Mouse (Mus musculus): ENCODE results near the gene Zfp513. TPM values are rescaled to one million over a fixed set of nuclear protein-coding genes. Genes with fewer than 3 reads are reported as not detected.
A peak's percentile ranks its signal among the peaks of the same experiment; 100 is the strongest.

The Zfp513 gene
- polyA plus RNA-seq, 1 experiment from 2014 or later: 2.6 TPM

- no peak overlapping the region for H3K9ac ChIP-seq (ENCODE audit: low read depth, low read length)
- no peak overlapping the region for H3K4me3 ChIP-seq (ENCODE audit: low read depth, low read length)
- no peaks in the 10 kb centered on the region for H3K27me3 ChIP-seq (ENCODE audit: control insufficient read depth, insufficient read depth, low read depth, low read length)
- H3K36me3 ChIP-seq (ENCODE audit: control insufficient read depth, insufficient read depth): peaks cover 28% of the 10 kb centered on the region
- ATAC-seq (ENCODE audit: low read depth): no peak
- H3K4me2 ChIP-seq (ENCODE audit: low read depth, low read length): no peak overlapping the region
- no peaks in the 10 kb centered on the region for H3K9me3 ChIP-seq (replicated peaks; ENCODE audit: control insufficient read depth, low read length)
- 64% methylated on average over 4 of the region's 4 CpGs for WGBS (ENCODE audit: insufficient replicate concordance)
- no peak overlapping the region for H3K27ac ChIP-seq (ENCODE audit: low read length)
- H3K4me1 ChIP-seq (ENCODE audit: control insufficient read depth, low read depth, low read length): peaks cover 20% of the 10 kb centered on the region
Observed at GRCm38 (mm10) chr5:31188223-31188840, 13.8 kb downstream of the Zfp513 start.

- Histone ChIP-seq H3K36me3 (ENCODE audit: control insufficient read depth, insufficient read depth) (peaks cover 10% of the 10 kb centered on the region), H3K9ac (ENCODE audit: low read depth, low read length) (no peak overlapping the region; the same call in 1 of the 2 replicates), H3K4me3 (ENCODE audit: low read depth, low read length) (no peak overlapping the region), H3K4me2 (ENCODE audit: low read depth, low read length) (no peak overlapping the region), H3K4me1 (ENCODE audit: control insufficient read depth, low read depth, low read length) (peaks cover 20% of the 10 kb centered on the region), H3K27ac (ENCODE audit: low read length) (peak overlapping the region; percentile 75), H3K9me3 (replicated peaks; ENCODE audit: control insufficient read depth, low read length) (no peaks in the 10 kb centered on the region), H3K27me3 (ENCODE audit: control insufficient read depth, insufficient read depth, low read depth, low read length) (no peaks in the 10 kb centered on the region)
- peak; percentile 40 for ATAC-seq (ENCODE audit: low read depth)
- WGBS (ENCODE audit: insufficient replicate concordance): 16% methylated on average over 4 of the region's 4 CpGs
Observed at GRCm38 (mm10) chr5:31183678-31184077, 18.4 kb downstream of the Zfp513 start.

- ATAC-seq (ENCODE audit: low read depth): no peak
- no peak overlapping the region for H3K9ac ChIP-seq (ENCODE audit: low read depth, low read length)
- no peak overlapping the region for H3K4me2 ChIP-seq (ENCODE audit: low read depth, low read length)
- 88% methylated on average over 9 of the region's 9 CpGs for WGBS (ENCODE audit: insufficient replicate concordance)
- H3K4me3 ChIP-seq (ENCODE audit: low read depth, low read length): no peak overlapping the region
- H3K4me1 ChIP-seq (ENCODE audit: control insufficient read depth, low read depth, low read length): peaks cover 24% of the 10 kb centered on the region
- no peaks in the 10 kb centered on the region for H3K9me3 ChIP-seq (replicated peaks; ENCODE audit: control insufficient read depth, low read length)
- no peaks in the 10 kb centered on the region for H3K27me3 ChIP-seq (ENCODE audit: control insufficient read depth, insufficient read depth, low read depth, low read length)
- no peaks in the 10 kb centered on the region for H3K36me3 ChIP-seq (ENCODE audit: control insufficient read depth, insufficient read depth)
- H3K27ac ChIP-seq (ENCODE audit: low read length): no peak overlapping the region
Observed at GRCm38 (mm10) chr5:31181183-31181770, 20.8 kb downstream of the Zfp513 start.

GRCm38 (mm10) chr5:31179766-31180630, 22.1 kb downstream of the Zfp513 start, which contains the start of the genes Gm29609 and Gtf3c2:
TSS of gene Gm29609 (minus strand) at chr5:31179911.
TSS of gene Gtf3c2 (minus strand) at chr5:31180144.
- under 1% methylated on average over 59 of the region's 59 CpGs for WGBS (ENCODE audit: insufficient replicate concordance)
- Histone ChIP-seq H3K27ac (ENCODE audit: low read length) (peak within 1 kb of the TSS; percentile 99), H3K9ac (ENCODE audit: low read depth, low read length) (peak within 1 kb of the TSS; percentile 63), H3K9me3 (replicated peaks; ENCODE audit: control insufficient read depth, low read length) (no peaks in the 10 kb centered on the region), H3K4me2 (ENCODE audit: low read depth, low read length) (peak within 1 kb of the TSS; percentile 85), H3K27me3 (ENCODE audit: control insufficient read depth, insufficient read depth, low read depth, low read length) (no peaks in the 10 kb centered on the region), H3K36me3 (ENCODE audit: control insufficient read depth, insufficient read depth) (no peaks in the 10 kb centered on the region), H3K4me1 (ENCODE audit: control insufficient read depth, low read depth, low read length) (peaks cover 20% of the 10 kb centered on the region), H3K4me3 (ENCODE audit: low read depth, low read length) (peak within 1 kb of the TSS; percentile 96)
- ATAC-seq (ENCODE audit: low read depth): peak; percentile 87

- WGBS (ENCODE audit: insufficient replicate concordance): 0% methylated on average over 25 of the region's 25 CpGs
- peak; percentile 44 for ATAC-seq (ENCODE audit: low read depth)
- no peaks in the 10 kb centered on the region for H3K9me3 ChIP-seq (replicated peaks; ENCODE audit: control insufficient read depth, low read length)
- H3K27ac ChIP-seq (ENCODE audit: low read length): peak overlapping the region; percentile 99
- peaks cover 19% of the 10 kb centered on the region for H3K4me1 ChIP-seq (ENCODE audit: control insufficient read depth, low read depth, low read length)
- peak overlapping the region; percentile 85 for H3K4me2 ChIP-seq (ENCODE audit: low read depth, low read length)
- H3K27me3 ChIP-seq (ENCODE audit: control insufficient read depth, insufficient read depth, low read depth, low read length): no peaks in the 10 kb centered on the region
- peak overlapping the region; percentile 96 for H3K4me3 ChIP-seq (ENCODE audit: low read depth, low read length)
- no peaks in the 10 kb centered on the region; the same call in 1 of the 2 replicates for H3K36me3 ChIP-seq (ENCODE audit: control insufficient read depth, insufficient read depth)
- H3K9ac ChIP-seq (ENCODE audit: low read depth, low read length): peak overlapping the region; percentile 63
Observed at GRCm38 (mm10) chr5:31179301-31179765, 22.8 kb downstream of the Zfp513 start.

GRCm38 (mm10) chr5:31168630-31169029, 33.5 kb downstream of the Zfp513 start:
- no peak for ATAC-seq (ENCODE audit: low read depth)
- Histone ChIP-seq H3K9me3 (replicated peaks; ENCODE audit: control insufficient read depth, low read length) (no peaks in the 10 kb centered on the region), H3K9ac (ENCODE audit: low read depth, low read length) (no peak overlapping the region), H3K27ac (ENCODE audit: low read length) (no peak overlapping the region), H3K4me3 (ENCODE audit: low read depth, low read length) (no peak overlapping the region), H3K27me3 (ENCODE audit: control insufficient read depth, insufficient read depth, low read depth, low read length) (no peaks in the 10 kb centered on the region), H3K4me1 (ENCODE audit: control insufficient read depth, low read depth, low read length) (no peaks in the 10 kb centered on the region; the same call in 1 of the 2 replicates), H3K36me3 (ENCODE audit: control insufficient read depth, insufficient read depth) (peaks cover 80% of the 10 kb centered on the region), H3K4me2 (ENCODE audit: low read depth, low read length) (no peak overlapping the region)
- 86% methylated on average over 4 of the region's 4 CpGs for WGBS (ENCODE audit: insufficient replicate concordance)

GRCm38 (mm10) chr5:31164878-31165277, 37.2 kb downstream of the Zfp513 start:
- ATAC-seq (ENCODE audit: low read depth): peak; percentile 62; the same call in 1 of the 2 replicates
- WGBS (ENCODE audit: insufficient replicate concordance): 57% methylated on average over 1 of the region's 1 CpGs
- H3K4me2 ChIP-seq (ENCODE audit: low read depth, low read length): no peak overlapping the region
- H3K9me3 ChIP-seq (replicated peaks; ENCODE audit: control insufficient read depth, low read length): no peaks in the 10 kb centered on the region
- H3K9ac ChIP-seq (ENCODE audit: low read depth, low read length): no peak overlapping the region
- H3K36me3 ChIP-seq (ENCODE audit: control insufficient read depth, insufficient read depth): peaks cover 65% of the 10 kb centered on the region
- no peaks in the 10 kb centered on the region for H3K27me3 ChIP-seq (ENCODE audit: control insufficient read depth, insufficient read depth, low read depth, low read length)
- H3K4me1 ChIP-seq (ENCODE audit: control insufficient read depth, low read depth, low read length): peaks cover 3% of the 10 kb centered on the region
- no peak overlapping the region for H3K27ac ChIP-seq (ENCODE audit: low read length)
- H3K4me3 ChIP-seq (ENCODE audit: low read depth, low read length): no peak overlapping the region

GRCm38 (mm10) chr5:31162462-31162861, 39.6 kb downstream of the Zfp513 start:
- Histone ChIP-seq H3K4me3 (ENCODE audit: low read depth, low read length) (no peak overlapping the region), H3K4me1 (ENCODE audit: control insufficient read depth, low read depth, low read length) (peaks cover 3% of the 10 kb centered on the region), H3K4me2 (ENCODE audit: low read depth, low read length) (no peak overlapping the region), H3K27me3 (ENCODE audit: control insufficient read depth, insufficient read depth, low read depth, low read length) (no peaks in the 10 kb centered on the region), H3K9ac (ENCODE audit: low read depth, low read length) (no peak overlapping the region), H3K36me3 (ENCODE audit: control insufficient read depth, insufficient read depth) (peaks cover 67% of the 10 kb centered on the region), H3K27ac (ENCODE audit: low read length) (no peak overlapping the region), H3K9me3 (replicated peaks; ENCODE audit: control insufficient read depth, low read length) (no peaks in the 10 kb centered on the region)
- no peak for ATAC-seq (ENCODE audit: low read depth)
